Mouse (Mus musculus): ENCODE results near the gene Them5.

GRCm38 (mm10) chr3:94379831-94380510, 38.1 kb downstream of the Them5 start:
- no peak for TF ChIP-seq TAL1 (IDR thresholded peaks at IDR 0.05; ENCODE audit: low read length)
- no peak for TF ChIP-seq GATA1 (IDR thresholded peaks at IDR 0.05; ENCODE audit: low read length)
